Mouse (Mus musculus): Measurements from ENCODE around the gene Rrp1b. TPM values are rescaled to one million over a fixed set of nuclear protein-coding genes. Genes with fewer than 3 reads are reported as not detected.

The Rrp1b gene
- polyA plus RNA-seq (2015; fragmentation: Nextera tagmentation; extraction: Ambion mirVana) = 36.9 and 42.0 TPM in 2 replicates

GRCm38 (mm10) chr17:32035609-32036508, at the start of gene Rrp1b, which contains the start of gene Hsf2bp:
Gene Rrp1b, plus strand, starts transcription at chr17:32036100.
Gene Hsf2bp, minus strand, starts transcription at chr17:32036349.
- Histone ChIP-seq H3K9me3 (replicated peaks) (no peaks in the 10 kb centered on the region), H3K4me1 (peaks cover 27% of the 10 kb centered on the region), H3K27me3 (replicated peaks) (no peaks in the 10 kb centered on the region), H3K4me2 (peak within 1 kb of the TSS; percentile 96), H3K36me3 (no peaks in the 10 kb centered on the region), H3K27ac (replicated peaks) (peak within 1 kb of the TSS; percentile 82), H3K4me3 (replicated peaks) (peak within 1 kb of the TSS; percentile 79), H3K9ac (replicated peaks) (peak within 1 kb of the TSS; percentile 72)
- 5% methylated on average over 52 of the region's 52 CpGs for WGBS
- peak; percentile 97 for ATAC-seq (ENCODE audit: low FRiP score)

DNA sequence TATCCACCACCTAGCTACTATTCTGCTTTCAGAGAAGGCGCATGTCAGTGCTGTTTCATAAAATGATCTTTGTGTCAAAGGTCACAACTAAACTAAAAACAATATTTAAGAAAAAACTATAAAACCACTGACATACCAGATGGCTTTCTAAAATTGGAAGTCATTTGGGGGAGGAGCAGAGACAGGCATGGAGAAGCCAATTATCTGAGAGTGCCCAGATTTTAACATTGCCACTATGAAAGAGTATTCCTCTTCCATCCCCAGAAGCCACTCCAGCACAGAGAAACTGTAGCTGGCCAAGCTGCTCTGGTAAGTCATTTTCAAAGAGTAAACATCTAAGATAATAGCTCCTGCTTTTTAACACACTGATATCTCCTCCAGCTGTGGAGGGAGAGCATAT, 49.0 kb upstream of the Rrp1b start:
- WGBS = 95% methylated on average over 1 of the region's 1 CpGs
- H3K4me3 ChIP-seq (replicated peaks) = no peak overlapping the region
- H3K27ac ChIP-seq (replicated peaks) = no peak overlapping the region
- ATAC-seq (ENCODE audit: low FRiP score) = no peak
- no peak overlapping the region for H3K4me2 ChIP-seq
- no peak overlapping the region for H3K9ac ChIP-seq (replicated peaks)
- no peaks in the 10 kb centered on the region for H3K27me3 ChIP-seq (replicated peaks)
- no peaks in the 10 kb centered on the region for H3K36me3 ChIP-seq
- H3K9me3 ChIP-seq (replicated peaks) = no peaks in the 10 kb centered on the region
- H3K4me1 ChIP-seq = no peaks in the 10 kb centered on the region

- H3K4me1 ChIP-seq = no peaks in the 10 kb centered on the region
- 94% methylated on average over 2 of the region's 2 CpGs for WGBS
- ATAC-seq (ENCODE audit: low FRiP score) = no peak
Measured at GRCm38 (mm10) chr17:31989035-31989434, 46.9 kb upstream of the Rrp1b start.

DNA sequence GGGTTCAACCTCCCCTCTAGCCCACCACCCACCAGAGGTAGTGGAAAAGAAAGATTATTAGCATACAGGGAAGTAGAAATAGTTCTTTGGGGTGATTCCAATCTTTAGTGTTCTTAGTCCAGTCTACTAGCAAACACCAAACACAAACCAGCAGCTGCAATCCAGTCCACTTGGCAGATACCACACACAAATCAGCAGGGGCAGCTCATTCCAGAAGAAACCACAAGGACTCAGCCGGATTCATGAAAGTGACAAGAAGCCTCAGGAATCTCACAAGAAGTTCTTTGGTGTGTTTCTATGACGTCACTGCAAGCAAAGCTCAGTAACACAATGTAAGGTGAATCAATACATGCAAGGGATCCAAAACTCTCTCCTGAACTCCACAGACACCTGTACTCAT, 43.9 kb upstream of the Rrp1b start:
- 73% methylated on average over 2 of the region's 2 CpGs for whole genome bisulfite sequencing
- Histone ChIP-seq H3K4me1 (no peaks in the 10 kb centered on the region), H3K9me3 (replicated peaks) (no peaks in the 10 kb centered on the region)

More at GRCm38 (mm10) chr17:31989035-31989434, 46.9 kb upstream of the Rrp1b start:
- H3K9me3 ChIP-seq (replicated peaks) = no peaks in the 10 kb centered on the region
- no peak overlapping the region for H3K4me2 ChIP-seq
- H3K9ac ChIP-seq (replicated peaks) = no peak overlapping the region
- no peak overlapping the region for H3K4me3 ChIP-seq (replicated peaks)
- no peaks in the 10 kb centered on the region for H3K36me3 ChIP-seq
- H3K27me3 ChIP-seq (replicated peaks) = no peaks in the 10 kb centered on the region
- H3K27ac ChIP-seq (replicated peaks) = no peak overlapping the region

GRCm38 (mm10) chr17:31993354-31993753, 42.5 kb upstream of the Rrp1b start:
- Histone ChIP-seq H3K36me3 (no peaks in the 10 kb centered on the region), H3K9ac (replicated peaks) (no peak overlapping the region), H3K4me3 (replicated peaks) (no peak overlapping the region), H3K9me3 (replicated peaks) (no peaks in the 10 kb centered on the region), H3K4me2 (no peak overlapping the region), H3K4me1 (no peaks in the 10 kb centered on the region), H3K27ac (replicated peaks) (no peak overlapping the region), H3K27me3 (replicated peaks) (no peaks in the 10 kb centered on the region)
- 83% methylated on average over 1 of the region's 1 CpGs for WGBS
- no peak for ATAC-seq (ENCODE audit: low FRiP score)

More for the DNA sequence above, 43.9 kb upstream of the Rrp1b start:
- Histone ChIP-seq H3K4me2 (no peak overlapping the region), H3K27ac (replicated peaks) (no peak overlapping the region), H3K9ac (replicated peaks) (no peak overlapping the region), H3K36me3 (no peaks in the 10 kb centered on the region), H3K27me3 (replicated peaks) (no peaks in the 10 kb centered on the region), H3K4me3 (replicated peaks) (no peak overlapping the region)
- ATAC-seq (ENCODE audit: low FRiP score) = no peak

DNA sequence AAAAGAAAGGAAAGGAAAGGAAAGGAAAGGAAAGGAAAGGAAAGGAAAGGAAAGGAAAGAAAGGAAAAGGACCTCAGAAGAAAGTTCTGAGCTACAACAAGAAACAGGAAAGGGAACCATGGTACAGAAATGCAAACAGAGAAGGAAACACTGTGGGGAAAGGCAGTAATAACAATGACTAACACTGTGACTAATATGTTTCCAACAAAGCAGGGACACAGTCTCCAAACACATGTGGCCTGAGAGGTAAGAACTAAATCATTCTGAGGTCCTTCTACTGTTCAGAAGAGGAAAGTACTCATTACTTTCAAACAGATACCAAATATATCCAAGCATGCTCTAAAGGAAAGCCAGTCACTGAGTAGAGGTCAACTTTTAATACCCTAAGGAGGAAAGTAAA, 41.8 kb upstream of the Rrp1b start:
- Histone ChIP-seq H3K36me3 (no peaks in the 10 kb centered on the region), H3K27me3 (replicated peaks) (no peaks in the 10 kb centered on the region), H3K4me3 (replicated peaks) (no peak overlapping the region), H3K4me1 (no peaks in the 10 kb centered on the region), H3K4me2 (no peak overlapping the region), H3K27ac (replicated peaks) (no peak overlapping the region), H3K9me3 (replicated peaks) (no peaks in the 10 kb centered on the region), H3K9ac (replicated peaks) (no peak overlapping the region)
- ATAC-seq (ENCODE audit: low FRiP score) = no peak

- 84% methylated on average over 2 of the region's 2 CpGs for WGBS
- ATAC-seq (ENCODE audit: low FRiP score) = no peak
Measured at GRCm38 (mm10) chr17:31995784-31996183, 40.1 kb upstream of the Rrp1b start.

GRCm38 (mm10) chr17:31996331-31996730, 39.6 kb upstream of the Rrp1b start:
- Histone ChIP-seq H3K9me3 (replicated peaks) (no peaks in the 10 kb centered on the region), H3K27me3 (replicated peaks) (no peaks in the 10 kb centered on the region), H3K27ac (replicated peaks) (no peak overlapping the region), H3K36me3 (no peaks in the 10 kb centered on the region), H3K4me3 (replicated peaks) (no peak overlapping the region), H3K4me1 (no peaks in the 10 kb centered on the region), H3K4me2 (no peak overlapping the region), H3K9ac (replicated peaks) (no peak overlapping the region)
- WGBS = 76% methylated on average over 4 of the region's 4 CpGs
- no peak for ATAC-seq (ENCODE audit: low FRiP score)

More at GRCm38 (mm10) chr17:31995784-31996183, 40.1 kb upstream of the Rrp1b start:
- no peaks in the 10 kb centered on the region for H3K36me3 ChIP-seq
- no peaks in the 10 kb centered on the region for H3K27me3 ChIP-seq (replicated peaks)
- no peak overlapping the region for H3K27ac ChIP-seq (replicated peaks)
- H3K9me3 ChIP-seq (replicated peaks) = no peaks in the 10 kb centered on the region
- H3K4me1 ChIP-seq = no peaks in the 10 kb centered on the region
- H3K4me3 ChIP-seq (replicated peaks) = no peak overlapping the region
- no peak overlapping the region for H3K4me2 ChIP-seq
- no peak overlapping the region for H3K9ac ChIP-seq (replicated peaks)

GRCm38 (mm10) chr17:31998351-31998750, 37.5 kb upstream of the Rrp1b start:
- no peak overlapping the region for H3K9ac ChIP-seq (replicated peaks)
- no peak overlapping the region for H3K4me2 ChIP-seq
- WGBS = 98% methylated on average over 1 of the region's 1 CpGs
- no peaks in the 10 kb centered on the region for H3K36me3 ChIP-seq
- H3K4me3 ChIP-seq (replicated peaks) = no peak overlapping the region
- H3K27me3 ChIP-seq (replicated peaks) = no peaks in the 10 kb centered on the region
- no peak overlapping the region for H3K27ac ChIP-seq (replicated peaks)
- ATAC-seq (ENCODE audit: low FRiP score) = no peak
- H3K4me1 ChIP-seq = no peaks in the 10 kb centered on the region
- no peaks in the 10 kb centered on the region for H3K9me3 ChIP-seq (replicated peaks)

DNA sequence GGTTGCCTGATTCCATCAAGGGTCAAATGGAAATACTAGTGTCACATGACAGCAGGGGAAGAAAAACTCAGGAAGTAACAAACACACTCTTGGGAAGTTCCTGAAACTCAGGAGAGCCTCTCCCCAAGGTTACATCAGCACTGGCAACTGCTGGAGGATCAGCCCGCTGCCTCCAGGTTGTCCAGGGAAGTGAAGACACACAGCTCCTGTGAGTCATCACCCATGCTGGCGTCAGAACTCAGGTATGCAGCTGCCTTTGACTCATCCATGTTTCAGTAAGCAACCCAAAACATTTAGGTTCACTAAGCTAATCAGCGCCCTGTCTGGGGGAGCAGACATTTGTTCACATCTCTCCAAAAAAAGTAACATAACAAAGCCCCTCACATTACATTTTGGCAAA, 32.6 kb upstream of the Rrp1b start:
- no peaks in the 10 kb centered on the region for H3K9me3 ChIP-seq (replicated peaks)
- no peaks in the 10 kb centered on the region for H3K27me3 ChIP-seq (replicated peaks)
- H3K9ac ChIP-seq (replicated peaks) = no peak overlapping the region
- no peak overlapping the region for H3K27ac ChIP-seq (replicated peaks)
- no peaks in the 10 kb centered on the region for H3K4me1 ChIP-seq
- H3K4me2 ChIP-seq = no peak overlapping the region
- 96% methylated on average over 3 of the region's 3 CpGs for WGBS
- no peak overlapping the region for H3K4me3 ChIP-seq (replicated peaks)
- no peaks in the 10 kb centered on the region for H3K36me3 ChIP-seq
- ATAC-seq (ENCODE audit: low FRiP score) = no peak

DNA sequence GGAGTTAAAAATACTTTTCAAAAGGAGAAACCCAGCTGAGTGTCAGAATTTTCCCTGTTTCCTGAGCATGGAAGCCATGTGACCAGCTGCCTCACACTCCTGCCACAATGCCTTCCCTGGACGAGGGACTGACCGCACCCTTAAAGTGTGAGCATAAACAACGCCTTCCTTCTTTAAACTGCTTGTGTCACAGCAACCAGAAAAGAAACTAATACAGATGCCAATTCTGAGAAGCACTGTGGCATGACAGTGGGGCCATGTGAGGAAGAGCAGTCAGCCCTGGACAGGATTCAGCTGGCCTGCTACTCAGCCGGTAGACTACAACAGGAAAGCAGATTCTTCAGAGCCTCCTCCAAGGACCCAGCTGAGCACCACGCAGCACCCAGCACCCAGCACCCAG, 29.1 kb upstream of the Rrp1b start:
- H3K9ac ChIP-seq (replicated peaks) = no peak overlapping the region
- no peaks in the 10 kb centered on the region for H3K27me3 ChIP-seq (replicated peaks)
- 78% methylated on average over 5 of the region's 5 CpGs for WGBS
- H3K9me3 ChIP-seq (replicated peaks) = no peaks in the 10 kb centered on the region
- no peaks in the 10 kb centered on the region for H3K4me1 ChIP-seq
- no peaks in the 10 kb centered on the region for H3K36me3 ChIP-seq
- no peak overlapping the region for H3K27ac ChIP-seq (replicated peaks)
- H3K4me3 ChIP-seq (replicated peaks) = no peak overlapping the region
- ATAC-seq (ENCODE audit: low FRiP score) = no peak
- no peak overlapping the region for H3K4me2 ChIP-seq

DNA sequence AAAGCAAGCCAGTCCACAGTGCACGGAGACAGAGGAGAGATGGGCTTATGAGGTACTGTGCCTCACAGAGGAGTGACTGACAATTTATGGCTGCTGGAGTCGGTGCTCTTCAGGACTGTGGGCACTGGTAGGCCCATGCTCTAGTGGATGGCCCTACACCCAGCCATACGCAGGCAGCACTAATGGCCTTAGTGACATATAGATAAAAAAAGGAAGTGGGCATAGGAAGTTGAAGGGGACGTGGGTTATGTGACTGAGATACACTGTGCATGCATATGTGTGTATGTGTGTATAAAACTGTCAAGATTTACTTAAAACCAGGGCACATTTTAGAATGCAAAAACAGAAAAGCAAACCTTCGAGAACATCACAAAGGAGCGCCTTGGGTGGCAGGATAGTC, 24.2 kb upstream of the Rrp1b start:
- no peak overlapping the region for H3K9ac ChIP-seq (replicated peaks)
- no peaks in the 10 kb centered on the region for H3K27me3 ChIP-seq (replicated peaks)
- no peaks in the 10 kb centered on the region for H3K4me1 ChIP-seq
- 81% methylated on average over 6 of the region's 6 CpGs for WGBS
- H3K36me3 ChIP-seq = no peaks in the 10 kb centered on the region
- H3K4me2 ChIP-seq = no peak overlapping the region
- H3K9me3 ChIP-seq (replicated peaks) = no peaks in the 10 kb centered on the region
- ATAC-seq (ENCODE audit: low FRiP score) = no peak
- no peak overlapping the region for H3K4me3 ChIP-seq (replicated peaks)
- H3K27ac ChIP-seq (replicated peaks) = no peak overlapping the region

Data from neural tube, embryonic 15.5 days (tissue).